Mouse (Mus musculus): Measurements from ENCODE around the gene Serpinb6b.

DNA sequence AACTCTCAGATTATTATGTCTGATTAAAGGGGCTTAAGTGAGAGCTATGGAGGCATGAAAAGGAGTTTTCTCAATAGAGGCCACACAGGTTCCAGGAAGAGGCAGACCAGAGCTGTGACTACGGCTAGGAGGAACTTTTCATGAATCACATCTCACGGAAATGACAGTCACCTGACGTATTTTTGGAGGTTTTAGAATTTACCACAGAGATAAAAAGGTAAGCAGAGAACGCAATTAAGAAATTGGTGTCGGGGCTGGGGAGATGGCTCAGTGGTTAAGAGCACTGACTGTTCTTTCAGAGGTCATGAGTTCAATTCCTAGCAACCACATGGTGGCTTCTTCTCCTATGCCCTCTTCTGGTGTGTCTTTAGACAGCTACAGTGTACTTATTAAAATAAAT is 36.3 kb downstream of the Serpinb6b start:
- no peak for TF ChIP-seq CTCF (IDR thresholded peaks at IDR 0.05; ENCODE audit: low read depth)
- no peak for TF ChIP-seq EP300 (optimal IDR thresholded peaks at IDR 0.05)
